19 mouse cellular contexts compared by ENCODE assay signal in the genomic region with DNA sequence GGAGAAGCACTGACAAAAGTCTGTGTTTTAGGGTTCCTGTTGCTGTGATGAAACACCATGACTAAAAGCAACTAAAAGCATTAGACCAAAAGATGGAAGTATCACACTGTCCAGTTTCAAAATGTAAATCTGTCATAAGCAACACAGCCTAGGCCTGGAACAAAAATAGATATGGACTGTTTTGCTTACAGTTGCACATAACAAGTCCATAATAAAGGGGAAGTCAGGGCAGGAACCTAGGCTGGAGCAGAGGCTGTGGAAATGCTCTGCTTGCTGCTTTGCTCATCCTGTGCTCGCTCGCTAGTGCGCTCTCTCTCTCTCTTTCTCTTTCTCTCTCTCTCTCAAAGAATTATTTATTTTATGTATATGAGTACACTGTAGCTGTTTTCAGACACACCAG. TPM values are rescaled to one million over a fixed set of nuclear protein-coding genes. Genes with fewer than 3 reads are reported as not detected.
DNase-seq lines count a peak whose midpoint lies in the region; ATAC-seq and TF ChIP-seq lines count a peak whose summit lies in the region.
"Had no signal": no experiment of that assay in that cellular context is flagged by ENCODE, and none has a peak within 500 bp of the region (broad histone marks: within the 10 kb centered on the region; RNA-seq: fewer than 3 reads in every experiment).

No protein-coding gene starts in this region.

- no peak for TF ChIP-seq CTCF in liver, adult 2 months (IDR thresholded peaks at IDR 0.05; ENCODE audit: low read depth, low read length)
- TF ChIP-seq CTCF in CH12.LX (conservative IDR thresholded peaks at IDR 0.05 in 1 of 2, IDR thresholded peaks at IDR 0.05 in 1 of 2; ENCODE audit: low read depth in 2 of 2, low read length in 2 of 2): no peak

- no peak for ATAC-seq in liver, embryonic 12.5 days
- peak; percentile 67 for ATAC-seq in common myeloid progenitor, adult 5-6 weeks (replicated peaks; ENCODE audit: low read depth, poor library complexity, severe bottlenecking)
- ATAC-seq: forebrain, embryonic 16.5 days had no signal

- DNase-seq in liver, adult 2 months (ENCODE audit: extremely low read depth, low read depth, low spot score): peak; percentile 52
- DNase-seq in CH12.LX (ENCODE audit: extremely low read depth): peak; percentile 38
- no peak for DNase-seq in left cerebral cortex, adult 9 months (ENCODE audit: low spot score in 2 of 2)
- DNase-seq in left cerebral cortex, postnatal 4 days: no peak
- DNase-seq: cerebellum, postnatal 10 days; gastrocnemius, postnatal 25 days; heart, postnatal 10 days; retina, postnatal 1 day had no signal

- peaks cover 9% of the 10 kb centered on the region for H3K36me3 ChIP-seq in liver, adult 2 months (ENCODE audit: control insufficient read depth, insufficient read depth, low read length)
- H3K36me3 ChIP-seq in liver, embryonic 12.5 days: peaks cover 38% of the 10 kb centered on the region
- H3K36me3 ChIP-seq in CH12.LX (replicated peaks in 1 of 2; ENCODE audit: control insufficient read depth in 1 of 2, insufficient read depth in 1 of 2, low read length in 1 of 2) (peaks cover 6 to 55% of the 10 kb centered on the region in 2 experiments), myocyte (ENCODE audit: control insufficient read depth, insufficient read depth) (peaks cover 17% of the 10 kb centered on the region)

- H3K4me1 ChIP-seq in liver, adult 2 months (ENCODE audit: control insufficient read depth, insufficient read depth, low read length): peaks cover 32% of the 10 kb centered on the region
- peaks cover 68% of the 10 kb centered on the region for H3K4me1 ChIP-seq in liver, embryonic 12.5 days
- peaks cover 11 to 83% of the 10 kb centered on the region in 2 experiments for H3K4me1 ChIP-seq in CH12.LX (ENCODE audit: control insufficient read depth in 1 of 2, insufficient read depth in 2 of 2)

- no peak overlapping the region for H3K4me2 ChIP-seq in liver, embryonic 12.5 days
- H3K4me2 ChIP-seq in CH12.LX (ENCODE audit: insufficient read depth, low read depth, poor library complexity, severe bottlenecking) (no peak overlapping the region), myocyte (ENCODE audit: low read depth) (peak overlapping the region; percentile 56)
- H3K4me2 ChIP-seq: kidney, embryonic 15.5 days; midbrain, embryonic 12.5 days; neural tube, embryonic 12.5 days had no signal

- no peak for TF ChIP-seq POLR2A in liver, adult 2 months (IDR thresholded peaks at IDR 0.05; ENCODE audit: extremely low read depth, insufficient read depth, low read length)
- TF ChIP-seq POLR2A in CH12.LX (IDR thresholded peaks at IDR 0.05; ENCODE audit: low read depth, low read length) (no peak), myocyte (IDR thresholded peaks at IDR 0.05; ENCODE audit: insufficient read length, low read depth) (no peak)

- peaks cover 35% of the 10 kb centered on the region; the same call in 1 of the 2 replicates for H3K79me2 ChIP-seq in liver, adult 2 months (ENCODE audit: control insufficient read depth, insufficient read depth, low read length)
- H3K79me2 ChIP-seq in CH12.LX (replicated peaks; ENCODE audit: control insufficient read depth, extremely low read depth, insufficient read depth, poor library complexity, severe bottlenecking) (peaks cover 91% of the 10 kb centered on the region), myocyte (ENCODE audit: control insufficient read depth, insufficient read depth) (peaks cover 100% of the 10 kb centered on the region)

- no peaks in the 10 kb centered on the region for H3K27me3 ChIP-seq in liver, adult 2 months (ENCODE audit: control insufficient read depth, insufficient read depth, low read length)
- H3K27me3 ChIP-seq in liver, embryonic 12.5 days (replicated peaks): no peaks in the 10 kb centered on the region
- no peaks in the 10 kb centered on the region for H3K27me3 ChIP-seq in CH12.LX (replicated peaks)
- no peaks in the 10 kb centered on the region for H3K27me3 ChIP-seq in myocyte (ENCODE audit: control insufficient read depth, insufficient read depth, insufficient read length)
- H3K27me3 ChIP-seq: kidney, embryonic 15.5 days; midbrain, embryonic 12.5 days; neural tube, embryonic 12.5 days had no signal

- no peak overlapping the region for H3K27ac ChIP-seq in liver, adult 2 months (replicated peaks; ENCODE audit: insufficient read depth, low read depth, low read length)
- H3K27ac ChIP-seq in liver, embryonic 12.5 days: no peak overlapping the region
- no peak overlapping the region for H3K27ac ChIP-seq in CH12.LX (ENCODE audit: insufficient read depth, low read depth)
- H3K27ac ChIP-seq: kidney, embryonic 15.5 days; layer of hippocampus, adult 2 months; liver, embryonic 14.5 days; midbrain, embryonic 12.5 days; neural tube, embryonic 12.5 days had no signal

- dilution Hi-C loops in CH12.LX (cut with MboI; ENCODE audit: extremely low pct_ligation_motif_present, extremely low pct_unique_long_range_greater_than_20kb, low sequenced_read_pairs): no loop called here

- WGBS in liver, adult 2 months: 73% methylated on average over 3 of the region's 3 CpGs
- WGBS in liver, embryonic 12.5 days (ENCODE audit: insufficient replicate concordance): 82% methylated on average over 3 of the region's 3 CpGs

- no peak for TF ChIP-seq EP300 in CH12.LX (IDR thresholded peaks at IDR 0.05; ENCODE audit: low read length)

- TF ChIP-seq RAD21 in CH12.LX (IDR thresholded peaks at IDR 0.05; ENCODE audit: low read depth, low read length): no peak

- H3K4me3 ChIP-seq in liver, adult 2 months (ENCODE audit: insufficient read depth, low read depth, low read length): no peak overlapping the region
- H3K4me3 ChIP-seq in liver, embryonic 12.5 days: no peak overlapping the region
- H3K4me3 ChIP-seq in CH12.LX (replicated peaks in 1 of 3; ENCODE audit: low read depth in 2 of 3, low read length in 2 of 3, poor library complexity in 1 of 3) (no peak overlapping the region), myocyte (no peak overlapping the region)
- H3K4me3 ChIP-seq: erythroblast, embryonic 14.5 days; kidney, embryonic 15.5 days; layer of hippocampus, adult 2 months; midbrain, embryonic 12.5 days; neural tube, embryonic 12.5 days had no signal

- in situ Hi-C loops in CH12.LX (cut with MboI; ENCODE audit: low pct_ligation_motif_present, low pct_unique_long_range_greater_than_20kb, low sequenced_read_pairs): no loop called here

- no peaks in the 10 kb centered on the region for H3K9me3 ChIP-seq in liver, embryonic 12.5 days (replicated peaks)
- H3K9me3 ChIP-seq in CH12.LX (replicated peaks; ENCODE audit: low read length): no peaks in the 10 kb centered on the region
- H3K9me3 ChIP-seq: kidney, embryonic 15.5 days; midbrain, embryonic 12.5 days; neural tube, embryonic 12.5 days had no signal

- no peak overlapping the region for H3K9ac ChIP-seq in liver, adult 2 months (ENCODE audit: low read depth, low read length)
- H3K9ac ChIP-seq in liver, embryonic 12.5 days: no peak overlapping the region
- H3K9ac ChIP-seq in CH12.LX (ENCODE audit: insufficient read depth, low read depth): no peak overlapping the region
- H3K9ac ChIP-seq: kidney, embryonic 15.5 days; liver, embryonic 14.5 days; midbrain, embryonic 12.5 days; neural tube, embryonic 12.5 days had no signal

- intact Hi-C loops in left cerebral cortex, postnatal 4 days (cut with DNase I): no loop called here

- H3ac ChIP-seq in myocyte (ENCODE audit: control insufficient read depth, insufficient read length): no peak overlapping the region

TF ChIP-seq in CH12.LX, 34 proteins besides CTCF, POLR2A, EP300 and RAD21 (continues in another document):
- TF ChIP-seq ZNF384 (IDR thresholded peaks at IDR 0.05; ENCODE audit: low read depth, low read length) (no peak), E2F4 (IDR thresholded peaks at IDR 0.05; ENCODE audit: insufficient replicate concordance, low read depth, low read length) (no peak), CHD2 (IDR thresholded peaks at IDR 0.05; ENCODE audit: low read length) (no peak), POLR2AphosphoS2 (IDR thresholded peaks at IDR 0.05; ENCODE audit: low read depth, low read length) (0 out of 2 replicates have a peak, but pooled peaks have one; percentile 8), TCF12 (IDR thresholded peaks at IDR 0.05; ENCODE audit: low read depth, low read length) (no peak)

TF ChIP-seq in myocyte, 11 proteins besides CTCF, POLR2A, EP300 and RAD21 (continues in another document):
- TF ChIP-seq TCF3 (IDR thresholded peaks at IDR 0.05; ENCODE audit: insufficient read length, low read depth) (no peak), POLR2AphosphoS2 (IDR thresholded peaks at IDR 0.05; ENCODE audit: insufficient read length, low read depth) (peak; percentile 15), REST (IDR thresholded peaks at IDR 0.05; ENCODE audit: insufficient read depth, insufficient read length) (no peak), USF1 (IDR thresholded peaks at IDR 0.05; ENCODE audit: low read depth) (no peak), CEBPB (IDR thresholded peaks at IDR 0.05; ENCODE audit: insufficient read depth, poor library complexity, severe bottlenecking) (no peak)

RNA-seq across cellular contexts. Expression of a gene that starts 6.2 kb away (rescaled TPM):
- total RNA-seq in liver, adult 2 months (2014; rRNA removed): 197 and 202 TPM in 2 replicates
- polyA plus RNA-seq in liver, adult 2 months (2012; rRNA removed): 155 TPM in 2 replicates
- 71.0 and 77.9 TPM in 2 replicates for polyA plus RNA-seq in liver, embryonic 12.5 days (2016; fragmentation: Nextera tagmentation; extraction: Ambion mirVana)
- total RNA-seq in CH12.LX (2012; rRNA removed): 43.6 and 48.3 TPM in 2 replicates
- total RNA-seq in CH12.LX (2014; rRNA removed): 62.6 and 64.5 TPM in 2 replicates
- 65.2 and 73.8 TPM in 2 replicates for polyA plus RNA-seq in CH12.LX (2012; ENCODE audit: insufficient read length, low read depth)
- 115 and 122 TPM in 2 replicates for total RNA-seq in common myeloid progenitor, adult 5-6 weeks (2017)
- polyA plus RNA-seq in myocyte (2012; fragmentation: generic; extraction: Trizol): 491 TPM
- total RNA-seq in left cerebral cortex, postnatal 4 days (2021): 100 to 1,000 TPM; 186 to 191 TPM

RNA-seq across cellular contexts. Expression of a gene that starts 20.1 kb away (rescaled TPM):
- not detected in 2 replicates for total RNA-seq in liver, adult 2 months (2014; rRNA removed)
- polyA plus RNA-seq in liver, adult 2 months (2012; rRNA removed): not detected in 2 replicates
- 0.11 and 0.26 TPM in 2 replicates for polyA plus RNA-seq in liver, embryonic 12.5 days (2016; fragmentation: Nextera tagmentation; extraction: Ambion mirVana)
- total RNA-seq in CH12.LX (2012; rRNA removed): not detected in 2 replicates
- total RNA-seq in CH12.LX (2014; rRNA removed): not detected in 2 replicates
- polyA plus RNA-seq in CH12.LX (2012; ENCODE audit: insufficient read length, low read depth): not detected in 2 replicates
- not detected in 2 replicates for total RNA-seq in common myeloid progenitor, adult 5-6 weeks (2017)
- polyA plus RNA-seq in myocyte (2012; fragmentation: generic; extraction: Trizol): 0.01 TPM
- under 1 TPM; 0.14 to 0.20 TPM for total RNA-seq in left cerebral cortex, postnatal 4 days (2021)
- total RNA-seq: adrenal gland, adult 18-20 months; layer of hippocampus, adult 2 months had no signal
- polyA plus RNA-seq: erythroblast, embryonic 14.5 days had no signal

RNA-seq across cellular contexts. Expression of a gene that starts 46.0 kb away (rescaled TPM):
- 2.9 and 3.0 TPM in 2 replicates for total RNA-seq in liver, adult 2 months (2014; rRNA removed)
- 0.36 and 0.59 TPM in 2 replicates for polyA plus RNA-seq in liver, adult 2 months (2012; rRNA removed)
- 2.4 and 2.5 TPM in 2 replicates for polyA plus RNA-seq in liver, embryonic 12.5 days (2016; fragmentation: Nextera tagmentation; extraction: Ambion mirVana)
- total RNA-seq in CH12.LX (2012; rRNA removed) (6.6 and 7.4 TPM in 2 replicates), CH12.LX (2014; rRNA removed) (5.9 TPM in 2 replicates)
- polyA plus RNA-seq in CH12.LX (2012; ENCODE audit: insufficient read length, low read depth) (8.8 and 10.7 TPM in 2 replicates), myocyte (2012; fragmentation: generic; extraction: Trizol) (9.5 TPM)
- total RNA-seq in common myeloid progenitor, adult 5-6 weeks (2017): 3.8 and 4.1 TPM in 2 replicates
- 10 to 100 TPM; 35.1 to 39.3 TPM for total RNA-seq in left cerebral cortex, postnatal 4 days (2021)

Comparison
In these comparisons a context has a peak if more than half of its experiments do, and no peak if none do; other contexts are left out.
1. DNase-seq: peak in liver, adult 2 months (single experiment) and CH12.LX (single experiment); none in left cerebral cortex, adult 9 months (0 of 2) and left cerebral cortex, postnatal 4 days (single experiment).